Mouse (Mus musculus) CD8-positive naive resting alpha-beta T cell, adult 57 days (primary cell): ENCODE data around the gene Olfr1472. TPM values are rescaled to one million over a fixed set of nuclear protein-coding genes. Genes with fewer than 3 reads are reported as not detected.

ENCODE experiments used
- total RNA-seq: library from RNA; stranded (reverse); gene quantifications from one replicate; pipeline ENCODE4 v1.2.4, GENCODE M21; 2023

Olfr1472 gene
- not detected for total RNA-seq

DNA sequence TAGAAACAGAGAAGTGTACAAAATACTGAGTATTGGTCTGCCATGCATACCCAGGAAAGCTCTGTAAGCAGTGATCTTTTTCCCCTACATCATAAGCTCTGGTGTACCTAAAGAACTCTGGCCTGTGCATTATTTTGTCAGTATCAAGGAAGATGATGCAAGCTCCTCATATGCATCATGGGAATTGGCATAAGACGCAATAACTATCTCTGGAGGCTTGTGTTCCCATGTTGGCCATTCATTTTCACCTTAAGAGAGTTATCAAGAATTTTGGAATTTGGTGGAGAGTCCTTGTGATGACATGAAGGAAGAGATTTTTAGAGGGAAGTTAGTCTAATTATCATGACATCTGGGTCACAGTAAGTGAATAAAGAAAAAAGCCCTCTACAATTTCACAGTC is at the start of gene Olfr1472:
Gene Olfr1472 (minus strand): TSS at position 101 of the 400 bp plus-strand sequence.

DNA sequence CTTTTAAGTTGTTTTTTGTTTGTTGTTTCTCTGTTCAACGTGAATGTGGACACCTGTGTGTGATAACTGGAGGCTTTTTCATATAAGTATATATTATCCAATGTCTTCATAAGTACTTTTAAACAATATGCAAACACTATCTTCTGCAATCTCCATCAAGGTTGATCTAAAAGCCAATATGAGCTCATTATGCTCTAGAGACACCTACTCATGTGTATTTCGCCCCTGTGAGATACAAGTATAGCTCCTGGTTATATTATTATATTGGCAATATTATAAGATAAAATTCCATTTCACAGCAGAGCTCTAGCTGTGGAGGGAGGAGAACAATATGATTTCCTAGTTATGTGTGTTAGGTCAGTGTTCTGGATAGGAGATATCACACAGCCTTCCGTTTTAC is 44.4 kb upstream of the Olfr1472 start, which contains the start of gene Olfr1477:
Gene Olfr1477 (plus strand): TSS at position 301 of the 400 bp plus-strand sequence.

DNA sequence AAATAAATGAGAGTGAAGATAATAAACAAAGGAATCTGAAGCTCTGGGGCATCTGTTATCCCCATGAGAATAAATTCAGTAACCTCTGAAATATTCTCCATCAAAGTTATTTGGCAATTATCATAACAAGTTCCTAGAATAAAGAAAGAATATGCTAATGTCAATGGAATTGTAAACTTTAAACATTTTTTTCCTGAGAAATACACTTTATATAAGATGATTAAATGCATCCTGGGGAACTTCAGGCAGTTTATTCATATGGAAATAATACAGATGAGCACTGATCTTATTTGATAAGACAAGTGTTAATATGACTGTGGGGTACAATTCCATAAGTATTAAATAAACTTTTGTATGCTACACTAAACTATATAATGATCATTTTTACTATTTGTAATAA is 24.2 kb upstream of the Olfr1472 start, which contains the start of gene Olfr1475:
Gene Olfr1475 (minus strand): TSS at position 101 of the 400 bp plus-strand sequence.

DNA sequence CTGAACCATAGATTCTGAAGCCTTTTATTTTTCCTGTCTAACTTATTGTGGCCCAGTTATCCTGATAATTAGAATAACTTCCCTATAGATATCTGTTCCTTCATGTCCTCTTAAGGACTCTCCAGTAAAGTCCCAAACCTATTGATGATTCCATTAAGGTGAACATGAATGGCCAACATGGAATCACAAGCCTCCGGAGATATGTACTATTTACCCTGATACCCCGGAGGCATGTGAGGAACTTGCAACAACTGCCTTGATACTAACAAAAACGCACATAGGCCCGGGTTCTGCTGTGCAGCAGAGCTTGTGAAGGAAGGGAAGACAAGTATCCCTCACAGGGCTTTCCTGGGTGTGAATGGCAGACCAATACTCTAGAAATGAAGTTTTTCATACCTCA is 13.4 kb upstream of the Olfr1472 start, which contains the start of gene Olfr1474:
Gene Olfr1474 (plus strand): TSS at position 301 of the 400 bp plus-strand sequence.

DNA sequence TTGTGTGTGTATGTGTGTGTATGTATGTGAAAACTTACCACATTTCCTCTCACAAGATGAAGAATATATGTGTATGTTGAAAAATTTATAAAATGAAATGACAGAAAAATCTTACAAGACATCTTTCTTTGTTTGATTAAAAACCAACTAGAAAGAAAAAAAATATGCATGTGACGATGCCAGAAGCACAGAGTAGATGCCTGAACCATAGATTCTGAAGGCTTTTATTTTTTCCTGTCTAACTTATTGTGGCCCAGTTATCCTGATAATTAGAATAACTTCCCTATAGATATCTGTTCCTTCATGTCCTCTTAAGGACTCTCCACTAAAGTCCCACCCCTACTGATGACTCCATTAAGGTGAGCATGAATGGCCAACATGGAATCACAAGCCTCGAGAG is 12.8 kb downstream of the Olfr1472 start, which contains the start of gene Olfr1471:
Gene Olfr1471 (plus strand): TSS at position 301 of the 400 bp plus-strand sequence.

DNA sequence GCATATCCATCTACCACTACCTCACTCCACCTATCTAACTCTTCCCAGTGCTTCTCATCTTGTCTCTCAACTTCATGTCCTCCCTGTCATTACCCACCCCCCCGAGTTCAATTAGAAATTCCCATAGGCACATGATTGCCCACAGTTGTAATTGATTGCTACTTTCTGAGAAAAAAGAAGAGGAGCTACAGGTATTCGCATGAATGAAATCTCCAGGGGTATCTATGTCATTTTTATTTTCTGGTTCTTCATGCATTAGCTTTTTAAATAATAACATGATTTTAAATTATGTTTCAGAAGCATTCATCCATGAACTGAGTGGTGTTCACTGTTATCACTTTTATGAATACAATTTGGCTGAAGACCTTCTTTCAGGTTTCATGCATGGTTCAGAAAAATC is 48.3 kb downstream of the Olfr1472 start, which contains the start of gene Olfr1469:
Gene Olfr1469 (plus strand): TSS at position 301 of the 400 bp plus-strand sequence.

Other genes starting within 250 kb of the Olfr1472 start
- gene Olfr1463, start 224.8 kb downstream of the Olfr1472 start, total RNA-seq: not detected
- not detected for gene Olfr1465, start 140.5 kb downstream of the Olfr1472 start, total RNA-seq
- gene Olfr1466, start 117.2 kb downstream of the Olfr1472 start, total RNA-seq: not detected
- gene Olfr1467, start 93.8 kb downstream of the Olfr1472 start, total RNA-seq: not detected
- not detected for gene Olfr1469, start 48.2 kb downstream of the Olfr1472 start, total RNA-seq
- gene Olfr1471, start 12.7 kb downstream of the Olfr1472 start, total RNA-seq: not detected
- gene Olfr1474, start 13.5 kb upstream of the Olfr1472 start, total RNA-seq: not detected
- gene Olfr1475, start 24.1 kb upstream of the Olfr1472 start, total RNA-seq: not detected
- gene Olfr1477, start 44.5 kb upstream of the Olfr1472 start, total RNA-seq: not detected
- gene Olfr1480, start 71.8 kb upstream of the Olfr1472 start, total RNA-seq: not detected
- not detected for gene Olfr1484, start 127.4 kb upstream of the Olfr1472 start, total RNA-seq
- not detected for gene Olfr1487, start 161.3 kb upstream of the Olfr1472 start, total RNA-seq
- gene Olfr1489, start 175.5 kb upstream of the Olfr1472 start, total RNA-seq: not detected
- not detected for gene Olfr1490, start 195.0 kb upstream of the Olfr1472 start, total RNA-seq
- not detected for gene Olfr1491, start 241.2 kb upstream of the Olfr1472 start, total RNA-seq